Mouse (Mus musculus) heart, adult 2 months (tissue): Measurements from ENCODE around the gene Sdr9c7.

Experiments used
- CTCF ChIP-seq: fragments of 200-600 bp; IDR thresholded peaks from 2 replicates; pipeline ENCODE4 v1.8.1; 2022; ENCODE audit warnings: antibody characterized with exemption, mild to moderate bottlenecking, moderate library complexity
- EP300 ChIP-seq: fragments of 200-500 bp; IDR thresholded peaks from 2 replicates; pipeline ENCODE4 v1.6.1; 2011; ENCODE audit warnings: low read depth, low read length, control low read depth; ENCODE audit not compliant: insufficient read depth
- POLR2A ChIP-seq: fragments of 200-500 bp; IDR thresholded peaks from 2 replicates; pipeline ENCODE4 v1.6.1; 2011; ENCODE audit warnings: mild to moderate bottlenecking, low read depth, low read length, control low read depth; ENCODE audit not compliant: insufficient read depth

GRCm38 (mm10) chr10:127891481-127891880 lies 6.8 kb upstream of the Sdr9c7 start:
- TF ChIP-seq EP300 = no peak
- no peak for TF ChIP-seq POLR2A
- TF ChIP-seq CTCF = no peak
